Comparison of ENCODE assay signal across 8 mouse cellular contexts in the genomic region with DNA sequence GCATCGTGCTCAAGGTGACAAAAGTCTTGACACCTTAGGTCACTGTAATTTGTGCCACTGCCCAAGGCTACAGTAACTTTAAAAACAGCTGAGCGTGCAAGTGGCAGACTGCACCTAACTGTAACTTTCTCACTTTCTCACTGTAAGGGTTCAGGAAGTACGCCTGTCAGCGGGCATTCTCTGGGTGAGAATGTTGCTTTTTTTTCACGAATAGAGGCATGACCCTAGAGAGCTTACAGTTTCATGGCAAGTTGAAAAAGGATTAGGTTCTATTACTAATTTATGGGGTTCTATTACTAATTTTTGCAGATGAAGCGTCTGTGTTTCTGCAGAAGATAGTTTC. TPM values are rescaled to one million over a fixed set of nuclear protein-coding genes. Genes with fewer than 3 reads are reported as not detected.
DNase-seq lines count a peak whose midpoint lies in the region; ATAC-seq and TF ChIP-seq lines count a peak whose summit lies in the region.

No protein-coding gene starts in this region.

- no peak for DNase-seq in gastrocnemius, adult 2 months
- DNase-seq in gastrocnemius, postnatal 25 days = no peak
- no peak for DNase-seq in B cell, adult 2 months
- DNase-seq in thymus, postnatal 0 days (ENCODE audit: low spot score) = no peak
- no peak for DNase-seq in gastrocnemius, adult 18-20 months (ENCODE audit: low spot score)

- no peaks in the 10 kb centered on the region for H3K9me3 ChIP-seq in ES-Bruce4 (replicated peaks; ENCODE audit: control insufficient read depth, insufficient read depth, low read length, poor library complexity, severe bottlenecking)

- intact Hi-C loops in gastrocnemius, adult 2 months (cut with DNase I) = loop anchor here (5.0 kb wide), 2 partner anchors 65 to 275 kb away; partner anchors contain the start of gene Rtcb

- peak; percentile 33 for ATAC-seq in granulocyte monocyte progenitor cell, adult 5-6 weeks (replicated peaks; ENCODE audit: poor library complexity, severe bottlenecking)
- peak; percentile 25 for ATAC-seq in megakaryocyte, adult 5-6 weeks (ENCODE audit: poor library complexity, severe bottlenecking)

- H3K27ac ChIP-seq in gastrocnemius, adult 2 months = peak overlapping the region; percentile 94
- peak overlapping the region; percentile 34; the same call in 1 of the 2 replicates for H3K27ac ChIP-seq in ES-Bruce4 (ENCODE audit: insufficient read depth, low read length)

- peaks cover 2% of the 10 kb centered on the region; the same call in 1 of the 2 replicates for H3K36me3 ChIP-seq in ES-Bruce4 (ENCODE audit: control insufficient read depth, insufficient read depth, low read length, poor library complexity, severe bottlenecking)

- H3K9ac ChIP-seq in ES-Bruce4 (ENCODE audit: low read depth, poor library complexity, severe bottlenecking) = peak overlapping the region; percentile 86

- TF ChIP-seq POLR2A in ES-Bruce4 (IDR thresholded peaks at IDR 0.05; ENCODE audit: insufficient read depth, low read length) = no peak

- H3K27me3 ChIP-seq in ES-Bruce4 (ENCODE audit: control insufficient read depth, insufficient read depth, low read length, poor library complexity, severe bottlenecking) = no peaks in the 10 kb centered on the region

- TF ChIP-seq CTCF in gastrocnemius, adult 2 months (IDR thresholded peaks at IDR 0.05) = no peak
- TF ChIP-seq CTCF in ES-Bruce4 (IDR thresholded peaks at IDR 0.05; ENCODE audit: low read depth, low read length) = no peak

- peaks cover 6% of the 10 kb centered on the region for H3K4me1 ChIP-seq in ES-Bruce4 (ENCODE audit: control insufficient read depth, insufficient read depth, low read length)

- no peak for TF ChIP-seq EP300 in ES-Bruce4 (IDR thresholded peaks at IDR 0.05; ENCODE audit: insufficient read depth, low read depth, low read length)

- peak overlapping the region; percentile 100 for H3K4me3 ChIP-seq in gastrocnemius, adult 2 months
- peak overlapping the region; percentile 91 for H3K4me3 ChIP-seq in ES-Bruce4 (ENCODE audit: low read depth, low read length)

RNA-seq across cellular contexts. Expression of gene Fbxo7, which starts 0.7 kb away (rescaled TPM):
- total RNA-seq in gastrocnemius, adult 2 months (2021) = 10 to 100 TPM in 1 of 2 experiments, 1 to 10 TPM in 1; 8.5 to 11.8 TPM
- 10 to 100 TPM in 1 of 2 experiments, 1 to 10 TPM in 1; 6.2 to 10.1 TPM for total RNA-seq in gastrocnemius, postnatal 25 days (2021)
- polyA plus RNA-seq in ES-Bruce4 (2011; ENCODE audit: insufficient read depth, insufficient read length, low read depth, missing spikeins) = 20.5 and 22.2 TPM in 2 replicates
- 23.4 and 35.9 TPM in 2 replicates for total RNA-seq in granulocyte monocyte progenitor cell, adult 5-6 weeks (2014; fragmentation: Nextera tagmentation)
- 16.8 and 24.3 TPM in 2 replicates for total RNA-seq in granulocyte monocyte progenitor cell, adult 5-6 weeks (2017)
- total RNA-seq in megakaryocyte, adult 5-6 weeks (2015) = 17.5 and 18.8 TPM in 2 replicates
- 11.1 and 12.0 TPM in 2 replicates for total RNA-seq in megakaryocyte, adult 5-6 weeks (2017)
- 51.4 and 54.7 TPM in 2 replicates for polyA plus RNA-seq in thymus, postnatal 0 days (2015; fragmentation: Nextera tagmentation; extraction: Ambion mirVana)
- 10 to 100 TPM; 11.3 to 12.7 TPM for total RNA-seq in gastrocnemius, adult 18-20 months (2021)

RNA-seq across cellular contexts. Expression of gene Bpifc, which starts 10.8 kb away (rescaled TPM):
- not detected for total RNA-seq in gastrocnemius, adult 2 months (2021)
- not detected for total RNA-seq in gastrocnemius, postnatal 25 days (2021)
- not detected in 2 replicates for polyA plus RNA-seq in ES-Bruce4 (2011; ENCODE audit: insufficient read depth, insufficient read length, low read depth, missing spikeins)
- total RNA-seq in granulocyte monocyte progenitor cell, adult 5-6 weeks (2014; fragmentation: Nextera tagmentation) = 0.67 and 5.4 TPM in 2 replicates
- total RNA-seq in granulocyte monocyte progenitor cell, adult 5-6 weeks (2017) = 0.86 and 1.8 TPM in 2 replicates
- 0.13 TPM in 1 of 2 replicates, not detected in the other for total RNA-seq in megakaryocyte, adult 5-6 weeks (2015)
- total RNA-seq in megakaryocyte, adult 5-6 weeks (2017) = 0.07 TPM in 1 of 2 replicates, not detected in the other
- 0.86 and 0.87 TPM in 2 replicates for polyA plus RNA-seq in thymus, postnatal 0 days (2015; fragmentation: Nextera tagmentation; extraction: Ambion mirVana)
- not detected for total RNA-seq in gastrocnemius, adult 18-20 months (2021)
